Mouse (Mus musculus): ENCODE data around the gene Mrpl53.

- no peak for TF ChIP-seq POLR2A (IDR thresholded peaks at IDR 0.05; ENCODE audit: low read depth, low read length)
- no peak for TF ChIP-seq CTCF (conservative IDR thresholded peaks at IDR 0.05; ENCODE audit: insufficient read depth, insufficient read length, low read depth, low read length)
Observed at GRCm38 (mm10) chr6:83136881-83137575, 28.2 kb downstream of the Mrpl53 start.

Measured in kidney, adult 2 months (tissue).